Mouse (Mus musculus) adipocyte (in vitro differentiated cells): ENCODE results near the gene Ube2h.

ENCODE experiments used
- DNase-seq: peaks from one replicate; pipeline ENCODE4 v3.0.0-alpha.2; 2016; ENCODE audit warnings: low spot score

Gene Ube2h

DNA sequence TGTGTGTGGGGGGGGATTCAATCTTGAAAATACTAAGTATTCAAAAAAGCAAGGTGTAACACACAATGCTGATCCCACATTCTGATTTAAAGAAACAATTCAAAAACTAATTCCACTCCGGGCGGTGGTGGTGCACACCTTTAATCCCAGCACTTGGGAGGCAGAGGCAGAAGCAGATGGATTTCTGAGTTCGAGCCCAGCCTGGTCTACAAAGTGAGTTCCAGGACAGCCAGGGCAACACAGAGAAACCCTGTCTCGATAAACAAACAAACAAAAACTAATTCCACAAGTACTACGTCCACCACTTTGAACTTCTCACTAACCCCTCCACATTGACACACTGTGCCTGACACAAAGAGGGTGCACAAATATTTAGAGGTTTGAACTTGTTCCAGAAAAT lies 4.7 kb downstream of the Ube2h start:
- DNase-seq, result no peak

GRCm38 (mm10) chr6:30299116-30299515 lies 5.2 kb downstream of the Ube2h start:
- no peak for DNase-seq

DNA sequence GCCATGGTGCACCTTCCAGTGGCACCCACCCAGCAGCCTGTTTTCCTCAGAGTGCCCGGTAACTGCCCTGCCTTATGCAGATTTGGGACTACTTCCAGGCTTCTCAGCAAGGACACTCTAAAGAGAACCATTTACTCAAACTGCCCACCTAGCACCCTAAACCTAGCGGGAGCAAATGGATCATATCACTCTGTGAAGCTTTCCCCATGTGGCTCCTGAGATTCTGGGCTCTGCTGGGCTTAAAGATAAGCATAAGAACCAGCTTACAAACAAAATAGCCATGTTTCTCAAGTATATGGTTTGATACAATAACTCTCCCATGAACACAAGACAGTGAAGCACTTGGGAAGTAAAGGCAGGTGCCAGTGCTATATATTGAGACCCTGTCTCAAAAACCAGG lies 11.8 kb downstream of the Ube2h start:
- DNase-seq, result no peak

- DNase-seq, result no peak
These were observed 16.4 kb downstream of the Ube2h start for GRCm38 (mm10) chr6:30287958-30288357.

- DNase-seq, result no peak
These were observed 17.7 kb downstream of the Ube2h start for GRCm38 (mm10) chr6:30286642-30287041.

DNA sequence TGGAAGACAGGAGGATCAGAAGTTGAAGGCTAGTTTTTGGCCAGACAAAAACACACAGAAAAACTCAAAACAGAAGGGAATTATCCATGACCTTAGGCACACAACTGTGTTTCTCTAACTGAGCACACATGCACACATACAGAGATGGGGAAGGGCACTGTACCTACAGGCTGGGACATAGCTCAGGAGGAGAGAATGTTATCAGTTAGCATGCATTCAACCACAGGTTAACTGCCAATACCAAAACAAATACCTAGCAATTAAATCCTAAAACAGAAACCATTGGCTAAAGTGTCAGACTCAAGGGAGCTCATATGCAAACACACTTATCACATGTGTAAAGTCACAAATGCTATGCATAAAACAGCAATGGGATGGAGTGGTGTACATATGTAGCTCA lies 20.2 kb downstream of the Ube2h start:
- no peak for DNase-seq

- no peak for DNase-seq
These were observed 22.0 kb downstream of the Ube2h start for GRCm38 (mm10) chr6:30282361-30282760.

GRCm38 (mm10) chr6:30278374-30278773 lies 26.0 kb downstream of the Ube2h start:
- peak; percentile 48 for DNase-seq

DNA sequence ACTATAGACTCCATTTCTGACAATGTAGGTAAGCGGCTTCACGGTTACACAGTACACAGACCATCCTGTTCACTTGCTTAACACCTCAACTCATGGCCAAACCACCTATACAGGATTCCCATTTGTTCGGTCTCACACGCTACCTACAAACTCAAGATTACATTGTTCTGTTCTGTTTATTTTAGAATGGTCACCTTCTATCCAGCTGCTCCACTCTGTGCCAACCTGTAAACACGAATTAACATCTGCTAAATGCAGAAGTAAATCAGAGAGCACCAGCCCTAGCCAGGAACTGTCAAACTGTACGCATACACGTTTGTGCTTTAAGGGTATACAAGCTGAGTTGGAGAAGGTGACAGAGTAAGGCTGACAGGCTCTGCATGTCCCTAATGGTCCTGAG lies 27.5 kb downstream of the Ube2h start:
- DNase-seq, result no peak

DNA sequence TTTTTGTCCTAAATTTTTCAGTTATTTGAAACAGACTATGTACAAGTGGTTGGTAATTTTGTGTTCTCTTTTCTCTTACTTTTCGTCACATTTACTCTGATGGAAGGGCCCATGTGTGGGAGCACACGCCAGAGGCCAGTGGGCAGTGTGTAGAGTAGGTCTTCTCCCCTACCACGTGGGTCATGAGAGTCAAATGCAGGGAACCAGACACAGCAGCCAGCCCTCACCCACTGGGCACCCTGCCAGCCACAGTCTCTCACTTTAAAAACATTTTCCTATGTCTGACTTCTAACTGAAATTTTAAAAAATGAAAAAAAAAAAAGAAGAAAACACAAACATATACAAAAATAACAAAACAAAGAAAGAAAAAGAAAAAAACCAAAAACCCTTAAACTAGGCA lies 28.0 kb downstream of the Ube2h start:
- peak; percentile 79 for DNase-seq

GRCm38 (mm10) chr6:30275159-30275847 lies 29.0 kb downstream of the Ube2h start:
- DNase-seq, result no peak

- DNase-seq, result no peak
These were observed 31.4 kb downstream of the Ube2h start for GRCm38 (mm10) chr6:30272911-30273310.

DNA sequence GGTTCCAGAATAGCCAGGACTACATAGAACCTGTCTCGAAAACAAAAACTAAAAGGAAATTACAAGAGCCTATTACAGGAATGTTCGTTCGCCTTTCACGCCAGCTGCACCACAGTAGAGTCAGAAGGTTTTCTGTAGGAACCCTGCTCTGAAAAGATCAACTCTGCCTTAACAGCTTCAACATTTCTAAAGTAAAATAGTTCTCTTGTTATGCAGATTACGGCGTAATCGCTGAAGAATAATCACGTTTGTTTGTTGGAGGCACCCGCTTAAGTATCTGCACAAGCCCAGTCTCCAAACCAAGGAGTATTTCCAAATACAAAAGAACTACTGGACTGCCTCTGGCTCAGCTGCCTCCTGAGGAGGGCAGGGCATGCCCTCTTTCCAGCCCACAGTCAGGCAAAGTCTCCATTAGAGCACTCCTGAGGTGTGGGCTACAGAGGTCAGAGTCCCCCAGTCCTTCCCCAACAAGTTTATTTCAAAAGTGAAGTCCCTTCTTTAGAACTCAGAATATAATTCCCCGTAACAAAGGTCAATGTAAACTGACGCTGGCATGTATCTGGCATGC lies 31.9 kb downstream of the Ube2h start:
- no peak for DNase-seq

GRCm38 (mm10) chr6:30269846-30270245 lies 34.5 kb downstream of the Ube2h start:
- no peak for DNase-seq

- DNase-seq, result no peak
These were observed 36.9 kb downstream of the Ube2h start for GRCm38 (mm10) chr6:30267486-30267885.

- DNase-seq, result peak; percentile 53
These were observed 38.9 kb downstream of the Ube2h start for GRCm38 (mm10) chr6:30265402-30265801.

DNA sequence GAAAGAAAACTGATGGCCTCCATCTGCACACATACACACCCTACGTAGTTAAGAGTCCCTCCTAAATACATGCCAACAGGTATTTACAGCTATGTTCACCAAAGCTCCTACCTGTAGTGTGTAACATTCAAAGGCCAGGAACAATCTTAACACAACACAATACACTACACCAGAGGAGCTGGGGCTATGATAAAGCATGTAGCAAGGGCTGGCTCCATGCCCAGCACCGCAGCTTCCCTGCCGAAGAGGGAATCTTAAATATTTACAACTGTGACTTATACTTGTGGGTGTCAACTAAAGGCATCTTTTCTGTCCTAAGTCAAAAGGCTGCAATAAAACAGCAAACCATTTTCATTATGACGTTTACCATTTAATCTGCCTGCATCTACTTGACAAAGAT lies 41.3 kb downstream of the Ube2h start:
- DNase-seq, result no peak

DNA sequence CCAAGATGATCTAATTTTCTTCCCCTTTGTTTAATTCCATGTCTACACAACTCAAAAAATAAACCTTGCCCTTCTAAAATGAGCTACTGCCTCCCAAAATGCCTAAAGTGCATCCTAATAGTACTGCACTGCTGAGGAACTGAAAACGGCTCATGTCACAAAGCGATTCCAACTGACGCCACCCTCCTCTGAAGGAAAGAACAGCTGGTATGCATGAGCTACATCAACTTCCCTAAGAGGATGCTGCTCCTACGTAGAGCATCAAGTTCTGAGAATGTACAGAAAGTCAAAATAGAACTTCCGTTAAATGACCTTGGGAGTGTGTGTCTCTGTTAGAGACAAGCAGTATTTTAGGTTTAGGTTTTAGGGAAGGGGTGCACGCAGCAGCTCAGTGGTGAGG lies 45.1 kb downstream of the Ube2h start:
- DNase-seq, result no peak

GRCm38 (mm10) chr6:30257962-30258361 lies 46.4 kb downstream of the Ube2h start:
- no peak for DNase-seq

GRCm38 (mm10) chr6:30255846-30256245 lies 48.5 kb downstream of the Ube2h start:
- DNase-seq, result no peak

GRCm38 (mm10) chr6:30252271-30253010 lies 51.9 kb downstream of the Ube2h start:
- no peak for DNase-seq

DNA sequence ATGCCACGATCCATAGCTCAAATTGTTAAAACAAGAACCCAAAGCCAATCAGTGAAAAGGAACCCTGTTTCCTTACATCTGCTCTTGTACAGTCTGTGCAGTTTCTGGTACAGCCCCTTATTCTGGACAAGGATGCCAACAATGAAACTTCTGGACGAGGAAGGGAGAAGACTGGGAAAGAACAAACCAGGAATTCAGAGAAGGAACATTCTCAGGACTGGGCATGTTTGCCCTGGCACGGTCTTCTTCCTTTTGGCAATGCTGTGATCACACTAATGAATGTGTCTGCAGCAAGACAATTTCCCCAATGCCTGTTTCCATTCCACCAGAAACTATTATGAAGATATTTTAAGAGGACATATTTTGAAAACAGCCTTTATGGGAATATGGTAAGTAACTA lies 55.6 kb downstream of the Ube2h start:
- peak; percentile 39 for DNase-seq

DNA sequence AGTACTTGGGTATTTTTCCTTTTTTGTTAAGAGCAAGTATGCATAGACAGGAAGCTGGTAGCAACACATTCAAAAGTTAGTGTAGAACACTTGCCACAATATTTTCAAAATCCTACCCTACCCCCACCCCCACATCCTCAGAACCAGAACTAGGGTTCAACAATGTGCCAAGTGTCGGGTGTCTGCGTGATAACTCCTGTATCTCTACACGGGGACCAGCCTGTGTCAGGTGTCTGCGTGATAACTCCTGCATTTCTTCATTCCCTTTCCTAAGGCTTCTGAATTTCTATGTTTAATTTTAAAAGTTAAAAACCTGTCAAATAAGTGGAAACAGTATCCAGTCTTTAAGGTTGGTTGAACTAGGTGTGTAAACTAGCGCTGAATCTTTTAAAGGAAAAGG lies 58.4 kb downstream of the Ube2h start:
- no peak for DNase-seq
